Mouse (Mus musculus): Measurements from ENCODE around the gene Castor2.

GRCm38 (mm10) chr5:134186059-134186458 is 86.5 kb downstream of the Castor2 start:
- TF ChIP-seq POLR2A (IDR thresholded peaks at IDR 0.05; ENCODE audit: borderline replicate concordance, control insufficient read depth, low read depth, low read length): no peak
- no peak for TF ChIP-seq CTCF (IDR thresholded peaks at IDR 0.05; ENCODE audit: control insufficient read depth, insufficient read depth, low read length)

Data from bone marrow, adult 2 months (tissue).